Mouse (Mus musculus): ENCODE data around the gene Cntnap2. TPM values are rescaled to one million over a fixed set of nuclear protein-coding genes. Genes with fewer than 3 reads are reported as not detected.
"Not testable (repeated sequence)": the region's sequence is repeated elsewhere in the genome, so short reads cannot be mapped to it uniquely, and the experiment has no call there.

The Cntnap2 gene
- total RNA-seq, 2 experiments from 2014 or later, result 121 to 130 TPM

DNA sequence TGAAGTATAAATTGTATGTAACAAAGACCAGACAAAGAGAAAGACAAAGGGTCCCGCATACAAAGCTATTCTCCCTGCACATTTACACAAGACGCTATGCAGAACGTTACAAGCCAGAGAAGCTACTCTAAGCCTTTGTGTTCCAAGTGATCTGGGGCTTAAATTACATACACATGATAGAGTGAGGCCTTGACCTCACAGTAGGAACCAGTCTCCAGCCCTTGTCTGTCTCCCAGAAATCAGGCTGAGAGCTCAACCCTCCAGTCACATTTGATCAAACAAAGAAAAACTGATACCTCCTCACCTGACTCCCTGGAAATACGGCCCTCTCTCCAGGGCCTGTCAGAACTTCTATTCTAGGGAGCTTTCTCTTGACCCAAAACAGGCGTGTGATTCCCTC, 2122.2 kb downstream of the Cntnap2 start:
- not testable (repeated sequence) for DNase-seq

DNA sequence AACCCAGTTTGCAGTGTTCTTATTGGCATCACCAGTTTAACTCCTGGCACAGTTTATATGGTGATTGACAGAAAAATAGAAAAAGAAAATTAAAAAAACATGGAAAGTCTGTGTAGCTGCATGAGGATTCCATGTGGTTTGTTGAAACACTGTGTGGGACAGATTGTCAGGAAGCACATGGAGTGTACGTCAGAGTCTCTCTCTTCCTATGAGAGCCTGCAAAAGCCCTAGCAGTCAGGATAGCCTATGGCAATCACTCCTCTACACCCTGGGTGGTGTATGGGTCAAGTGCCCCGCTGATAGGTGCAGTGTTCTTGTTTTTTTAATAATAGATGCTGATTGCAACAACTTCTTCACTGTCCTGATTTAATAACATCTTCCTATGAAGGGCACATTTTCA, 2123.1 kb downstream of the Cntnap2 start:
- no peak for DNase-seq

DNA sequence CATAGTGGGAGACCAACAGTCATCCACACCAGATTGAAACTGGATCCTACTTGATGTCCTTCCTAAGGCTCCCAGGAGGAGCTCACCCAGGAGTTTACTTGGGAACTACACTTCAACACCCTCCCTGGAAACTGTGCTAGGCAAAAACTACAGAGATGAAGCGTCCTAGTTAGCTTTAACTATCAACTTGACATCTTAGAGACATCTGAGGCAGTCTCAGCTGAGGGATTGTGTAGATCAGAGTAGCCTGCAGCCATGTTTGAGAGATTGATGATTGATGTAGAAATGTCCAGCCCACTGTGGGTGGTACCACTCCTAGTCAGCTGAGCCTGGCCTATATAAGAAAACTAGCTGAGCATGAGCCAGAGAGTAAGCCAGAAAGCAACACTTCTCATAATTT, 2123.6 kb downstream of the Cntnap2 start:
- DNase-seq, result no peak

DNA sequence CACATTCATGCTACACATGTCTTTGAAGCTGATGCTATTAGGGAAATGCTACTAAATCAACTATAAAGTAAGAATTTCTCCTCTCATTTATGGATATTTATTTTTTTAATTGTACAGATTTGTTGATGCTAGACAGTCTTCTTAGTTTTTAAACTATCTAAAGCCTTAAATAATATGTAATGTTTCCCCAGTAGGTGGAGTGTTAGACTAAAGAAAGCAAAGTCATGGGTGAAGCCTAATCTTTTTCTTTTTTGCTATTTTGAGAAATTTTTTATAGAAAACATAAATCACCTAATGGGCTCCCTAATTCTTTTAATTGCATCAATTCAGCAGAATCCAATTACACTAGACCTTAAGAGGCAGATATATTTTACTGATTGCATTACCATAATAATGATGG, 2124.7 kb downstream of the Cntnap2 start:
- DNase-seq, result not testable (repeated sequence)

DNA sequence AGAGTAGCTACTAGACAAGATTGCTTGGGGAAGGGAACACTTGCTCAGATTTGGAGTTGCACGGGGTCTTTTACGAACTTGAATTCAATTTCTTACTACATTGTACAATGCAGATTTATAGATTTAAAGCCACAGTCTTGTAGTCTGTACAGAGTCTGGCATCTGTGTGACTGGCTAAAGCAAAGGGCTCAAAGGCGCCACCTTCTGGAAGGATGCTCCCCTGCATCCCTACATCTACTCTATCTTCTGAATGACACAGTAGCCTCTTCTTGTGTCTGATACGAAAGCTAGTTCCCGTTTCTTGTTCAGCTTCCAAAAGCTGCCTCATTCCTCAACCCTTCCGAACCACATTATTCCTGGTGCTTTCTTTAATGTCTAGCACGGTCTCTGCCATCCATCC, 2129.0 kb downstream of the Cntnap2 start:
- DNase-seq, result peak; percentile 20 to 22

DNA sequence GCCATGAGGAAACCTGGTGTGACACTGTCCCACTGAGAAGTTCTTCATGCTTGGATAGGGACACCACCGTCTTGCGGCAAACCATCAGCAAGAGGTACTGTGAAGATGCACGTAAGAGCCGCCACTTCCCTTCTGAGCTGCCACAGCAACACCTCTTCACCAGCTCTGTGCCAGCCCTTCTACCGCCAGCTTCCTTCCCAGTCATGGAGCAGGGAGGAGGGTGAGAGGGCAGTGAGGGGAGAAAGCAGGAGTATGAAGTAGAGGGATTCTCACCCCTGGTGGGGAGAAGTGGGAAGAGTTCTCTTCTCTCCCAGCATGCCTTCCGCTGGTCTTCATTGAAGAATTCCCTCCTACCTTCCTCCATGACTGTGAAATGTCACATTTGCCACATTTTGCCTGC, 2129.4 kb downstream of the Cntnap2 start:
- DNase-seq, result not testable (repeated sequence)

DNA sequence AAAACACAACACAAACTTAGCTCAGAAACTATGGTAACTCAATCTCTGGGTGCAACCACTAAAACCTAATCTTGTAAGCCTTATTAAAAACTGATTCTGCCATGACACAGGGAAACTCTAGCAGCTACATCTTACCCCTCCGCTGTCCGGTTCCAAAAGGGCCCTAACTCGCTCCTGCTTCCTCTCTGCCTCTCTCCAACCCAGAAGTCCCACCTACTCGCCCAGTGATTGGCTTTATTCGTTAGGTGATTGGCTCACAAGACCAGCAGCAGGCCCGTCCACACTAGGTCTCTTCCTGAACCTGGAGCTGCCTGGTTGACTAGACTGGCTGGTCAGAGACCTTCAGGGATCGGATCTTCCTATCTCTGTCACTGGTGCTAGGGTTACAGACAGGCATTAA, 2131.1 kb downstream of the Cntnap2 start:
- no peak for DNase-seq

DNA sequence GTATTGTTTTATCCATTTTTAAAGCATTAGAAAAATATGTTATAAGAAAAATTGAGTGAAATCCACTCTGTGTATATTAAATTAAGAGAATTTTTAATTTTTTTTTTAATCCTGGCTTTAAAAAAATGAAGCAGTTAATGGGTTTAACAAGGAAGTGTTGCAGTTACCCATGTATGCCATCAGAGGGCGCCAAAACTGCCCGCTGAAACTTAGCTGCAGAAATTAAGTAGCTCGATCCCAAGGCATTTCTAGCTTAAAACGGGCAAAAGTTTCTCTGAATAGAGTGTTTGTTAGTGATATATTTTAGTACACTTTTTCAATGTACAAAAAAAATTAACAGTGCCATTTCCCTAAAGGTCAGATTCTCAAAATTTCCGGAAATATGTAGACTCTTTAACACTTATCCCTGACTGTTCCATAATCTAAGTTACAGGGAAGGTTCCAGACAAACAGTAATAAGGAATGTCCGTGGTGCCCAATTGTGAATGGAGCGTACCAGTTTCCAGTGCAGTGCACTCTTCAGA, 2132.2 kb downstream of the Cntnap2 start:
- peak; percentile 18 to 24 for DNase-seq

DNA sequence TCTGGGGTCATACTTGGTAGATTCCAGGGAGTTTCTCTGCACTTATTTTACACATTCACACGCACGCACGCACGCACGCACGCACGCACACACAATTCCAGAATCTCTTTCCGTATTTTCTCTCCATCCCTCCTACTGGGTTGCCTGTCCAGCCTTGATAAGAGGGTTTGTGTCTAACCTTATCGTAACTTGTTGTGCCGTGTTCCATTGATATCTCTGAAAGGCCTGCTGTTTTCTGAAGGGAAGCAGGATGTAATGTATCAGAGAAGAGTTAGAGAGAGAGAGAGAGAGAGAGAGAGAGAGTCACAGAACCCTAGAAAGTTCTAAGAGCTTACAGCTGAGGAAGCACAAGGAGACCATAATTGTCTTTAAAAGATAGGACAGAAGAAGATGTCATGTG, 2132.8 kb downstream of the Cntnap2 start:
- DNase-seq, result no peak

DNA sequence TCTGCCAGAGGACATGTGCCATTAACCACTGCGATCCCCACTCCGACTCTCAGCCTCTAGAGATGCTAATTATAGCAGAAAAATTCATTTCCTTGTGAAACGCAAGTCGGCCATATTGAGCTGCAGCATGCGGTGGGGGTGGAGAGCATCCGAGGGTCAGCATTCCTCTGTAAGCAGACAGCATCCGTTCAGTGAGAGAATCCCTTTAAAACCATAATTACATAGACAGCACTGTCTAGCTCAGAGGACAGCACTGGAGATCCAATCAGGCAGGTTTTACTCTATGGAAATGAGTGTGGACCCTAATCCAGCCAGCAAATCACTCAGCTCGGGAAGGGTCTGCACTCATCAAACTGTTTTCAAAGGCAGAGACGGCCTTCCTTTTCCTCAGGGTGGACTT, 2133.3 kb downstream of the Cntnap2 start:
- no peak for DNase-seq

DNA sequence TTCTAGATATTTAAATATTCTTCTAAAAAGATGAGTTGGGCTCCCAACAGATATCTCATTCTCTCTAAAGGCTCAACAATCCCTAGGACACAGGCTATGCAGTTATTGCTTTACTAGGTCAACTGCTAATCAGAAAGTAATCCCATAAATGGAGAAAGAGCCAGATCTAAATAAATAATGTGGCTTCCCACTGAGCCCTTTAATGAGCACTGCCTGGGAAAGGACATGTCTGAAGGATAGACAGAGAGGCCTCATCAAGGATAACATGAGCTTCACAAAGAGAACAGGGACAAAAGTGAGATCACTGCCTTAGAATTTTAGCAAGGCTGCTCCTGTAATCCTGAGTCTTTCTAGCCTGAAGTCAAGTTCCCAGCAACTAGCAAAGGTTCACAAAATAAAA, 2138.4 kb downstream of the Cntnap2 start:
- DNase-seq, result no peak

DNA sequence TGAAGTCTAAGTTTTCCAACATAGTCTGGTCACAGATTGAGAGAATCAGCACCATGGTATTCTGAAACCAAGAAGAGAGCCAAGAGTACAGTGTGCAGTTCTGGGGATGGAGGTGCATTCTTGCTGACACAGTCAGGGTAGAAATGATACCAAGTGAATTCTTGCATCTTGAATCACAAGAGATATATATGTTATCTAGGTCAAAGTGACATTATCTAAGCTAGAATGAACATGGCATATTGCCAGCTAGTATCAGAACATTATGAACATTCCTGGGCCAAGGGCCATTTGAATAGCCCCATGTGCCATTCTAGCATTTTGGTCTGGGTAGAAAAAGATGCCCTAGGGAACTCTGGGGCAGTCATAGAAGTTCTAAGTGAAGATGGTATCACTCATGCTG, 2141.5 kb downstream of the Cntnap2 start:
- no peak for DNase-seq

DNA sequence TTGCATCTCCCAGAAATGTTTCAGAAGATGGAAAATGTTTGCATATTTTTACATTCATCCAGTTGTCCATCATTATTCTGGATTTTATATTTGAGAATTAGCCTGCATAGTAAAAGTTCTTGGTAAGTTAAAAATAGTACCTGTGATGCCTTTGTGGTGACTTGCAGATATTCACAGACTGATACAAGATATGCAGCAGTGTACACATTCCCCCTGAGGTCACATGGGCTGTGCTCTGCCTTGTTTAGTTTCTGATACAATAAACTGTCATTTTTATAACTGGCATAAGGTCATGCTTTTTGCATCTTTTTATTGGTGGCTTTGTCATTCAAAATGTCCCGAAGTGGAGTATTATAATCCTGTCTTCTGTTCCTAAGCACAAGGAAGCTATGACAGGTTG, 2148.9 kb downstream of the Cntnap2 start:
- DNase-seq, result no peak

DNA sequence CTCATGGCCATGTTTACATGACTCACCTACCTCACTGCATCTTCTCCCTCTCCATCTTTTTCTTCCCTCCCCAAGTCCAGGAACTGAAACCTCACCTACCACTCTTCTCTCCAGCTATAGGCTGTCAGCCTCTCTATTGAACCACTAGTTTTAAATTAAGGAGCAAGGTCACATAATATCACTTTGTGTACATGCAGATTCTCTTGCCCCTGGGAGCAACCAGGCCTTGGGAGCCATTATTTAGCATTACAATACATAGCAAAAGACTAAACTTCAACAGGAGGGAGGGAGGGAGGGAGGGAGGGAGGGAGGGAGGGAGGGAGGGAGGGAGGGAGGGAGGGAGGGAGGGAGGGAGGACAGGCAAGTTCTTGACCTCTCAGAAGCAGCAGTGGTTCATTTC, 2155.6 kb downstream of the Cntnap2 start:
- no peak for DNase-seq

DNA sequence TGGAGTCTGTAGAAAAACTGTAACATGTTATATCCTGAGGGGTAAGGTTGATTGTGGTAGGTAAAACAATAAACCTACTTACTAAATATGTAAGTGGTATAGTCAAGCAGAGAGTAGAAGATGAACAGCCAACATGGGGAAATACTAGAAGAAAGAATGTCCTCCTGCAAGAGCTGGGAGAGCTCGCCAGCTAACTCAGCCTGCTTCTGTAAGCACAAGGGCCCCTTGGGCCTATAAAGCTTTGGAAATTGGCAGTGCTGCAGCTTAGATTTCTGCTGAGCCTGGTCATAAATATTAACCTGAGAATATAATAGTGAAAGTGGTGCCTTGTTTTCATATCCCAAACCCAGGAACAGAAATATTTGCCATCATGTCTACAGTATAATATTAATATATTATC, 2164.4 kb downstream of the Cntnap2 start:
- not testable (repeated sequence) for DNase-seq

DNA sequence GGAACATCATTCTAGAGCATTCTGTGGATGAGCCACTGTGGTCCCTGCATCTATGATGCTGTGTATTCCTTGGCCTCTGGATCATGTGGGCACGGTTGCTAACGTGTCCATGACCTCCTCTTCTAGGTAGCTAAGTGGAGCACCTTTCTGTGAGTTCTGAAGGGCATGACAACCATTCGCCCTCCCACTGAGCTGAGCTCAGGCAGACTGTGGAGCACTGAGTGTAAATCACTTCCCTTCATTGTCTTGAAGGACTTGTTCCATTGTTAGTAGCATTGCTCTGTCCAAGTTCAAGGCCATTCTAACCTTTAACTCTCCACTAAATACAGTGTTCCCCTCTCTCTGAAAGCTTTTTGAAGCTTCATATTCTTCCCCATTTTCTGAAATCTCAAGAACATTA, 2166.2 kb downstream of the Cntnap2 start:
- not testable (repeated sequence) for DNase-seq

DNA sequence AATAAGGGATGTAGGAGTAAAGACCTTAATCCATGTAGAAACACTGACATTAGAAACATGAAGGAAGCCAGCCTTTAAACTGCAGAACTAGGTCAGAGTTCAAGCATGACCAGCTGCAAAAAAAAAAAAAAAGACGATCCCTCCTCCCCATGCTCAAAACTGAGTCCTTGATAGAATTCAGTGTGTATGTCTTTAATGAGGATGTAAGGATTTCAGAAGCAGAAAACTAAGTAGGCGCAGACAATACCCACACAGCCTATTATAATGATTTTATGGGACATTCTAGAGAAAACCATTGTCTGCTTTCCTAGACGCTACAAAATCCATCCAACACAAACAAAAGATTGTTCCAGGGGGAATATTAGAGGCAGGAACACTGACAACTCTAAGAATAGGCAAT, 2168.4 kb downstream of the Cntnap2 start:
- DNase-seq, result no peak

DNA sequence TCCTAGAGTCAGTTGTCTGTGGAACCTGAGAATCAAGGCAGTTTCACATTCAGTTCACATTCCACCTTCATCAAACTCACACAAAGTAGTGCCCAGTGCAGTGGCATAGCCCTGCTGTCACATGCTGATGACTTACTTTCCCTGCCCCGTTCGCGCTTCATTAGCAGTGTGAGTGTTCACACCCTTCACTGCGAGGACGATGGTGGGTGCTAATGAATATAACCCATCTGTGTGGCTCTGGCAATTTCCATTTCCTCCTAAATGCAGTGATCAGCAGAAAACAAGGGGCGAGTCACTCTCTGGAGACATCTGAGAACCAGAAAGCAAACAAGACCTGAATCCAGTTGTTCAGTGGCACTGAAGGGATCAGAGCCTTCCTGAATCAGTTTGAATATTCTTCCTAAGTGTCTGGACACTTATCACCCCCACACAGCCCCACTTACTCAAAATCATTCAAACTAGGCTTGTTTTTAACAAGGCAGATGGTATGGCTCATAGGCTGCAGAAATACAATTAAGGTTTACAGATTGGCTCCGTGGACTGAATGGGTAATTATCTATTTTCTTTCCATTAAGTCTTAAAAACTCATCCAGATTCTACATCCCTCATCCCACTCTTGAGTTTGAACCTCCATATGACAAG, 2169.6 kb downstream of the Cntnap2 start:
- DNase-seq, result peak in 1 of 2 experiments; percentile 21

DNA sequence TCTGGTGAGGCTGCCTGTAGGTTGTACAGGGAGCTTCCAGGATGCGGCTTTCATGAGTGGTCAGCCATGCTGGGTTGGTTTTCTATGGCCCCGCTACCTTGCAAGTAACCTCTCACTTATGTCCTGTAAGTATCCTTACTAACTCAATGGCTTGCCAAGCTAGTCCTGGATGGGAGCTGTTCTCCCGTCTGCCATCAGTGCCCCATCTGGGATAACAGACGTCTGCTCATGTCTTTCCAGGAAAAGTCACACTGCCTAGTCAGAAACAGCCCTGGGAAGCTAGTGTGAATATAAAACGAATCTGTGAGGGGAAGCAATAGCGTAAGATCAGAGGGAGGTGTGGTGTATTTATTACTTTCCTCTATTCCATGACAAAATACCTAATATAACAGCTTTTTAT, 2172.4 kb downstream of the Cntnap2 start:
- DNase-seq, result peak; percentile 48 to 57

DNA sequence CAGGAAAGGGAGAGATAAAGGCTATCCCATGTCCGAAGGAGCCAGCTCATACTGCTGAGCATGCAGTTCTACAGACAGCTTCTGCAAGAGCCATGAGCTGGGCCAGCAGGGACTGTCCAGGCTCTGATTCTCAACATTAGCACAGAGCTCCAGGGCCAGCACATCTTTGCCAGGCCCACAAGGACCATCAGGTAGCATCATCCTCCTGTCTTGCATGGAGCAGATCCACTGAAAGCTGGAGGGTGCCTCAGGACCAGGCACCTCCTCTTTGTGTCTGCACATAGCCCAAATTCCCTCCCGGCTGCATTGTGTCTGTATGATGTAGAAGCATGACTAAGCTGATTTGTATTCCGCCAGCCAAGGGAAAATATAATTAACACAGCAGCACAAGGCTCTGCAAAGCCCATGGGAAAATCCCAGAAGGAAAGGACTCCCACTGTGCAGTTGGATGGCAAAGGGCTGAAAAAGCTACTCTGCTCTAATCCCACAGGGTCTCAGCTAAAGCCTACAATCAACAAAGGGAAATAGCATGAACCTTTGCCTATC, 2180.3 kb downstream of the Cntnap2 start:
- peak; percentile 15 to 21 for DNase-seq

DNA sequence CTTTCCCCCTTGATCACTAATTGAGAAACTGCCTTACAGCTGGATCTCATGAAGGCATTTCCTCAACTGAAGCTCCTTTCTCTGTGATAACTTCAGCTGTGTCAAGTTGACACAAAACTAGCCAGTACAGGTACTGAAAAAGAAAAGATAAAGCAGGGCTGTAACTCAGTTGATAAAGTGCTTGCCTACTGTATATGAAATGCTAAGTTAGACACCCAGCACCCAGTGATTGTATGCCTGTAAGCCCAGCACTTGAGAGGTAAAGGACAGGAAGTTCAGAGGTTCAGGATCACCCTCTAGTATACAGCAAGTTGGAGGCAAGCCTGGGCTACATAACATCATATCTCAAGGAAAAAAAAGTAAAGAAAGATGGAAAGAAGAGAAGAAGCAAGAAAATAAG, 2182.2 kb downstream of the Cntnap2 start:
- no peak for DNase-seq

DNA sequence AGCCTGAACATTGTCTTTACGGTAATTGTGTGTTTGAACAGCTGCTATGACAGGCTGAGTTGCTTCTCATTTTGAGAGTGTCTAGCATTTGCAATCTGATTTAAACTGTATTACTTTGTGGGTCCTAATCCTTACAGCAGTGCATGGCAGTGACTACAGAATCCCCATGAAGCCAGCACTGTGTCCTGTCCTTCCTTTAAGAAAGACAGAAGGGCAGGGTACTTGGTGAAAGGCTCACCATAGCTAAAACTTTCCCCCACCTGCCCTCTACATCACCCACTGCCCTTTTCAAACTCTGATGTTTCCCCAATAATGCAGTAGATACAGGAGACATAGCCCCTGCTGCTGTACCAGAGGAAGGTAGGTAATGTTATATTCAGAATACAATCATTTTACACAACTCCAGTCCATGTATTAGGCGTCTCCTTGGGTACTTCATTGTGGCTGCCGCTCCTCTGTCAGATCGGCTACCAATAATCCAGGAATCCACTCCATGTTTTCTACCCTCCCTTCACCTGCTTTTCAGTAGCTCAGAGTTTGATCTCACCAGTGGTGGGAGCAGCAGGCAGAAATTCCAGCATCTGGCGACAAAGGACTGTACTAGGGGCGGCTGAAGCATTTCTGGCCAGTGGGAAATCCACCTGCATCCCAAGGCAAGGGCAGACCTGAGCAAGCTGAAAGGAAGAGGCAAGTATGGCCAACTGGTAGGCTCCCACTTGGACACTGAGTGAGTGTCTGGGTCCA, 2184.9 kb downstream of the Cntnap2 start:
- DNase-seq, result peak in 1 of 2 experiments; percentile 30

DNA sequence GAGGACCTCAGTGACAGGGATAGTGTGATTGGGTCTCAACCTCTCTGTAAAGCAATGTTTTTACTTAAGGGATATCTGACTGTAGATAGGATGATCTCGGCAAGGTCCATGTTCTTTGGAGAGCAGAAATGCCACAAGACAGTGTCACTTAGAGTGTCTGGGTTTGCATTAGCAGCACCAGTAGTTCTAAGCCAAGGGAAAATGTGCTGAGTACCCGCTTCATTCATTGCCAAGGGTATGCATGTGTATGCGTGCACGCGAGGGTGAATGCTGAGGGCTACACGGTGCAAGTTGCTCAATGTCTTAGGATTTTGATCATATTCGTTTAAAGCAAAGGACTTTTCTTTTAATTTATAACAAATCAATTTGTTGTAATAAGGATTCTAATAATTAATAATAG, 2185.5 kb downstream of the Cntnap2 start:
- DNase-seq, result no peak

DNA sequence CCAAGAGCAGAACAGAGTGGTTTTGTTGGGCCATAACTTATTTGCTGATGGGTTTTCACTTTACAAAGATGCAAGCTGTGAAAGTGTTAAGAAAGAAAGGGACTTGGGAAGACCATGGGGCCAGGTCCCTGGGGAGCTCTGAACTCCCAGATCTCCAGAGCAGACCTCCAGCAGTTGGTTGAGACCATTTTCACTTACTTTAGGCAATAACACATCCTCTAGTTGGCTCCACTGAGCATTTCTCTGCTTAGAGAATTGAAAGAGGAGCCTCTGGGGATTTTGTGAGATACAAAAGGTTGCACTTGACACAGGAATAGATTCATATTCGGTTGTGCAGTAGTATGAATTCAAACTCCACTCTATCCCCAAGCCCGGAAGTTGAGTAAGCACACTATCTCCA, 2196.1 kb downstream of the Cntnap2 start:
- no peak for DNase-seq

Measured in layer of hippocampus, postnatal 36 days (tissue).